Mouse (Mus musculus) cortical plate, adult 2 months (tissue): Measurements from ENCODE around the gene Sugct.

Experiments used
- CTCF ChIP-seq: fragments of 200-500 bp; IDR thresholded peaks from 2 replicates; pipeline ENCODE4 v1.5.1; 2011; ENCODE audit warnings: mild to moderate bottlenecking, control low read depth, low read length; ENCODE audit not compliant: insufficient read depth; ENCODE audit errors: extremely low read depth
- POLR2A ChIP-seq: fragments of 200-500 bp; IDR thresholded peaks from 2 replicates; pipeline ENCODE4 v1.6.1; 2011; ENCODE audit warnings: mild to moderate bottlenecking, low read length, control low read depth; ENCODE audit not compliant: insufficient read depth; ENCODE audit errors: extremely low read depth

- TF ChIP-seq CTCF, result no peak
- no peak for TF ChIP-seq POLR2A
Measured at GRCm38 (mm10) chr13:16838409-16838808, 856.9 kb downstream of the Sugct start.
